Mouse (Mus musculus): Measurements from ENCODE around the gene Npy4r. TPM values are rescaled to one million over a fixed set of nuclear protein-coding genes. Genes with fewer than 3 reads are reported as not detected.

Gene Npy4r
- total RNA-seq, 4 experiments from 2014 or later, result not detected

- no peak for DNase-seq (ENCODE audit: low spot score in 2 of 2)
These were observed 32.0 kb downstream of the Npy4r start for GRCm38 (mm10) chr14:34120016-34120910.

DNA sequence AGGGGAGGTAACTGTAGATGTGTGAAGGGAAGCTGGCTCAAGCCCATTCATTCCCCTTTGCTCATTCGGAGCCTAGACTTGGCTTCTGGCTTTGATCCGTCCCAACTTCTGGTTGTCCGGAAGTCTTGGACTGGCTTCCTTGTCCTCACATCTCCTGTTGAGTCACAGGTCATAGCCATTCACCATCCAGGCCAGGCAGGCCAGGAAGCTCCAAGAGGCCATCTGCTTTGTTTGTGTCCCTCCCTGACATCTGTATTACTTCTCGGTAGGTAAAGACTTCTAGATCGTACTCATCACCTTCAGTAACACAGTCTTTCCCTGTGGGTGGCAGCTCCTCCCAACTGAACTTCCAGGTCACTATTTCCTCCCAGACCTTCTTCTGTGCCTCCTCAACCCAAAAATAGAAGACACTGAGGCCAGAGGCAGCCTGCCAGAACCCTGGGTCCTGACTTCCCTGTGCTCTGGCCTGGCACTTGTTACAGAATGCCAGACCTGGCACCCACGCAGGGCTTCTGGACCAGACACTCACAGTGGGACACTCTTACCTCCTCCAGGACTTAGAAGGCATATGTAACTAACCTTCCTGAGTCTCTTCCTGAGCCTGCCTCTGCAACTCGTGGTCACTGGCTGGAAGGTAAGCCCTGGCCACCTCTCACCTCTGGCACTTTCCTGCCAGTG, 33.1 kb downstream of the Npy4r start:
- DNase-seq (ENCODE audit: low spot score in 2 of 2), result no peak

GRCm38 (mm10) chr14:34114311-34114710, 38.0 kb downstream of the Npy4r start:
- no peak for DNase-seq (ENCODE audit: low spot score in 2 of 2)

DNA sequence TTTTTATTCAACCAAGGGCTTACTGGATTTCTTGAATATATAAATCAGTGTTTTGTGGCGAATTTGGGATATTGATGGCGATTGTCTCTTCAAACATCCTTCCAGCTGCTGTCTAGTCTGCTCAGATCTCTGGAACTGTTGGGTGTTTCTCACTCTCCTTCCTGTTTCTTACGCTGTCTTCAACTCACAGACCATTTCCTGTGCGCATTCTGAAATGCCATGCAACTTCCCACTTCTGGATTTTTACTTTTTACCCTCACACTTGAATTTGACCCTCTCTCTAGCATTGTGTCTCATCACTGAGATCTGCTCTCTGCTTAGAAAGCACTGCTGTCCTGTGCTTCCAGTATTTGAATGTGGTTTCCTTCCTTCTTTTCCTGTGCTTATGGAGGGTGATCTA, 44.7 kb downstream of the Npy4r start:
- DNase-seq (ENCODE audit: low spot score in 2 of 2), result no peak

DNA sequence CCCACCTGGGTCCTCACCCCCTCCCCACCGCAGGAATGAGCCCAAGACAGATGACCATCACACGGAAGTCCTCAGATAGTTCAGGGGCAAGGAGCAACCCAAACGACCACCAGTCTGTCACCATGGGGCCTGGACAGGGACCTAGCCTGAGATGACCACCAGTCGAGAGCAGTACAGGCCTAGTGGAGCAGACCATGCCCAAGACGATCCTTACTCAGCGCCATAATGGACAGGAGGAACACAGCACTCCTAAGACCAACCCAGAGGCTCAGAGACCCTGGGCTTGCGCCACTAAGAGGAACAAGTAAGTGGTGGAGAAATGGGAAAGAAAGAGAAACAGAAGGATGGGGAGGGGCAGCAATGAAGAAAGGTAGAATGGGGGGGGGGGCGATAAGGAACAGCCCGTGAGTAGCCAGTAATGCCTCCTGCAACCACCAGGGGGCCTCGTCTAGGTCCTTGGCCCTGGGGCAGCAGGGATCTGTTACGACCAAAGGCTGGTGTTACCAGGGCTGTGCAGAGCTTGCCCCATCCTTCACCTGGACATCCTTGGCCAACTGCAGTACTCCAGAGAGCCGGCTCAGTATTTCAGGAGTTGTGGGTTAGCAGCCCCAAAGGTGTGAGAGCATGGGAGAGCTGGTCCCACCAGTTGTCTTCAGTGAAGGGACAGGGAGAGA, 45.8 kb downstream of the Npy4r start:
- no peak for DNase-seq (ENCODE audit: low spot score in 2 of 2)

DNA sequence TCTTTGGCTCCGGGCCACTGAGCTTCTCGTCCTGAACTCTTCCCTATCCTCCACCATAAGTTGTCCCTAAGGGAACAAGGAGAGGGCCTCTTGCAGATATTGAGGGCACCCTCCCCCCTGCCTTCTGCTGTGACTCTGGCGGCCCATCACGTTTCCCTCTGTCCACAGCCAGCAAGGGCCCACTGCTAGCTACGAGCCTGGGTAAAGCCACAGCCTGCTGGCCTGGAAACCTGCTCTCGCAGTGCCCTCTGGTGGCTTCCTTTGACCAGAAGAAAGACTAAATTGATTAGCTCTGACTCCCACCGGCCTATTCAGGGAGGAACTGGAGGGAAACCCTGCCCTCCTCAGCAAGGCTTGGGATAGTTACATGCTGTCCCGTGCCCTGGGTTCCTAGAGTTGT, 47.4 kb downstream of the Npy4r start:
- peak; percentile 18 to 49 for DNase-seq (ENCODE audit: low spot score in 2 of 2)

DNA sequence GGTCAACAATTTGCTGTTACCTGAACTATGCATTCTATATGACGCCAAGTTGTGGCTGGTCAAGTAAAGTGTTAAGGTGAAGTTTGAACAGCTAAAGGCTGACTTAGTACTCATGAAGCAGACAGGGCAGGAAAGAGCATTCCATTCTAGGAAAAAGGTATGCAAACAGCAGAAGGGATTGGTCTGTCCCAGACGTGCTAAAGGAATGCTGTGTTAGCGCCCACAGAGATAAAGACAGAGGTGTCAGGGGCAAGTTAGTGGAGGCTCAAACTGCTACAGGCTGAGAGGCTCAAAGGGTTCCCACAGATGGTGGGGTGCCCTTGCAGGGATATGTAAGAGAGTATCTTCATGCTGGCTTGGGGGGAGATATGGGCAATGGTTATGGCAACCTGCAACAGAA, 48.4 kb downstream of the Npy4r start:
- DNase-seq (ENCODE audit: low spot score in 2 of 2), result no peak

DNA sequence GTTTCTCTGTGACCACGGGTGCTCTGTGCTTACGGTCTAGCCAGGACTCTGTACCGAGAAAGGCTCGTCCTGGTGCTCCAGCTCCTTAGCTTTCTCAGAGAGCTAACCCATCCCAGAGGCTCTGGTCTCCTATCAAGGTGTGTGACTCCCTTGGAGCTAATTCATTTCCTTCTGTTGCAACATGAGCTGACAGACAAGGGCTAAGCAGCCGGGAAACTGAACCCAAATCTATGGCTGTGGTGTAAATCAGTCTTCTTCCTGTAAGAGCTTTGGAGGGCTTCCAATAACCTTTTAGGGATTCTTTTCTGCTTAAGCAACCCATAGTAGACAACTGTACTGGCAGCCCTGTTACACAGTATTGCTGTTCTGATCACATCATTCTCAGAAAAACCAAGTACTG, 49.7 kb downstream of the Npy4r start, which contains the start of gene A630023A22Rik:
Gene A630023A22Rik (minus strand): TSS at position 154 of the 400 bp plus-strand sequence.
- DNase-seq (ENCODE audit: low spot score in 2 of 2), result no peak

- no peak for DNase-seq (ENCODE audit: low spot score in 2 of 2)
These were observed 56.1 kb downstream of the Npy4r start for GRCm38 (mm10) chr14:34096161-34096560.

Other genes starting within 250 kb of the Npy4r start
- 1 to 10 TPM; 3.9 to 4.8 (median 4.7) TPM for gene Gdf10, start 228.9 kb downstream of the Npy4r start, total RNA-seq (2022)
- gene Gdf2, start 211.4 kb downstream of the Npy4r start, total RNA-seq (2022), result not detected
- 1 to 10 TPM in 1 of 4 experiments, under 1 TPM in 1, not detected in 2; 0.06 to 1.0 TPM for gene Rbp3, start 198.5 kb downstream of the Npy4r start, total RNA-seq (2022)
- gene Zfp488, start 173.7 kb downstream of the Npy4r start, total RNA-seq (2022), result 1 to 10 TPM; 3.7 to 5.1 (median 4.3) TPM
- not detected for gene Gm30083, start 137.3 kb downstream of the Npy4r start, total RNA-seq (2022)
- gene Gm5460, start 135.7 kb downstream of the Npy4r start, total RNA-seq (2022), result not detected
- not detected for gene Antxrl, start 99.8 kb downstream of the Npy4r start, total RNA-seq (2022)
- gene Anxa8, start 66.5 kb downstream of the Npy4r start, total RNA-seq (2022), result 1 to 10 TPM in 2 of 4 experiments, under 1 TPM in 2; 0.43 to 1.6 (median 1.0) TPM
- not detected for gene A630023A22Rik, start 49.7 kb downstream of the Npy4r start, total RNA-seq (2022)
- 1 to 10 TPM; 1.2 to 3.0 (median 2.2) TPM for gene Gprin2, start 49.2 kb upstream of the Npy4r start, total RNA-seq (2022)
- gene Syt15, start 67.1 kb upstream of the Npy4r start, total RNA-seq (2022), result under 1 TPM; 0.43 to 1.00 (median 0.59) TPM
- 10 to 100 TPM; 11.4 to 14.1 (median 12.8) TPM for gene Shld2, start 158.0 kb upstream of the Npy4r start, total RNA-seq (2022)
- 100 to 1,000 TPM; 294 to 321 (median 311) TPM for gene Glud1, start 158.2 kb upstream of the Npy4r start, total RNA-seq (2022)
- gene Fam25c, start 202.9 kb upstream of the Npy4r start, total RNA-seq (2022), result not detected
- gene Sncg, start 222.3 kb upstream of the Npy4r start, total RNA-seq (2022), result 1 to 10 TPM; 4.2 to 7.4 (median 4.9) TPM
- gene Mmrn2, start 223.0 kb upstream of the Npy4r start, total RNA-seq (2022), result 1 to 10 TPM; 4.8 to 6.0 (median 5.0) TPM

Measured in layer of hippocampus, adult 8-10 months (tissue).